Mouse (Mus musculus) CD8-positive naive resting alpha-beta T cell, adult 57 days (primary cell): Measurements from ENCODE around the gene Adig. TPM values are rescaled to one million over a fixed set of nuclear protein-coding genes. Genes with fewer than 3 reads are reported as not detected.

Experiments used
- total RNA-seq: library from RNA; stranded (reverse); gene quantifications from one replicate; pipeline ENCODE4 v1.2.4, GENCODE M21; 2023

Gene Adig
- not detected for total RNA-seq

GRCm38 (mm10) chr2:158501836-158502812 is at the start of gene Adig:
TSS of gene Adig (plus strand) at chr2:158502612.

GRCm38 (mm10) chr2:158512528-158512927 is 10.1 kb downstream of the Adig start, which contains the start of gene Arhgap40:
TSS of gene Arhgap40 (plus strand) at chr2:158512796.

Other genes with a start within 250 kb of the Adig start
- not detected for gene Bpi, start 244.5 kb upstream of the Adig start, total RNA-seq
- gene Lbp, start 196.1 kb upstream of the Adig start, total RNA-seq: 1.2 TPM
- gene Snhg11, start 127.0 kb upstream of the Adig start, total RNA-seq: not detected
- gene Ralgapb, start 92.8 kb upstream of the Adig start, total RNA-seq: 80.7 TPM
- not detected for gene Arhgap40, start 10.2 kb downstream of the Adig start, total RNA-seq
- gene Slc32a1, start 108.2 kb downstream of the Adig start, total RNA-seq: not detected
- gene Actr5, start 122.3 kb downstream of the Adig start, total RNA-seq: 41.8 TPM
- 51.7 TPM for gene Ppp1r16b, start 162.8 kb downstream of the Adig start, total RNA-seq